Mouse (Mus musculus) limb, embryonic 11.5 days (tissue): ENCODE measurements around the gene Mylip. TPM values are rescaled to one million over a fixed set of nuclear protein-coding genes. Genes with fewer than 3 reads are reported as not detected.

ENCODE experiments used
- ATAC-seq: fragments of 200-750 bp; cut with Nextera tagmentation; 2 replicates; pipeline ENCODE4 v1.8.0; 2017; ENCODE audit warnings: low read depth; ENCODE audit not compliant: insufficient number of reproducible peaks, low FRiP score, low TSS enrichment
- DNase-seq: peaks from one replicate; pipeline ENCODE4 v3.0.0-alpha.2; 2015; ENCODE audit warnings: low spot score
- H3K27ac ChIP-seq: fragments of 300-500 bp; sonication (generic); replicated peaks from 2 replicates; pipeline ENCODE4 v1.5.1; 2014; ENCODE audit warnings: low read depth, mild to moderate bottlenecking, low read length
- H3K27me3 ChIP-seq: fragments of 300-500 bp; sonication (generic); 2 replicates; pipeline ENCODE4 v1.6.1; 2014; ENCODE audit warnings: mild to moderate bottlenecking, low read length, mixed read lengths; ENCODE audit not compliant: control insufficient read depth, insufficient read depth
- H3K36me3 ChIP-seq: fragments of 300-500 bp; sonication (generic); 2 replicates; pipeline ENCODE4 v1.6.1; 2014; ENCODE audit warnings: mild to moderate bottlenecking, low read length, moderate library complexity, mixed read lengths; ENCODE audit not compliant: control insufficient read depth, insufficient read depth
- H3K4me1 ChIP-seq: fragments of 300-500 bp; sonication (generic); 2 replicates; pipeline ENCODE4 v1.6.1; 2014; ENCODE audit warnings: low read length, mixed read lengths; ENCODE audit not compliant: control insufficient read depth, insufficient read depth
- H3K4me2 ChIP-seq: fragments of 300-500 bp; sonication (generic); 2 replicates; pipeline ENCODE4 v1.6.1; 2014; ENCODE audit warnings: low read depth, mild to moderate bottlenecking, moderate library complexity; ENCODE audit not compliant: severe bottlenecking
- H3K4me3 ChIP-seq: fragments of 300-500 bp; sonication (generic); 2 replicates; pipeline ENCODE4 v1.5.1; 2014; ENCODE audit warnings: low read depth, low read length
- H3K9ac ChIP-seq: fragments of 300-500 bp; sonication (generic); 2 replicates; pipeline ENCODE4 v1.6.1; 2014; ENCODE audit warnings: mild to moderate bottlenecking, low read length
- H3K9me3 ChIP-seq: fragments of 300-500 bp; sonication (generic); 2 replicates; pipeline ENCODE4 v1.6.1; 2016; ENCODE audit warnings: low read length; ENCODE audit not compliant: control insufficient read depth
- WGBS: fragments of 180-500 bp; shearing (Covaris S2); extraction: QIAGEN DNeasy Blood & Tissue Kit; methylation state at CpG from one replicate; pipeline ENCODE4 v1.1.7; 2014; 5-methylcytosine and 5-hydroxymethylcytosine counted together
- polyA plus RNA-seq: library from polyadenylated mRNA; unstranded; fragments of >200 nt; fragmentation: Nextera tagmentation; extraction: Ambion mirVana; gene quantifications from 2 replicates; pipeline ENCODE4 v1.2.1, GENCODE M21; 2014

Mylip gene
- polyA plus RNA-seq, 1 experiment from 2014 or later = 11.4 TPM

GRCm38 (mm10) chr13:45461370-45461958 lies 71.9 kb downstream of the Mylip start:
- H3K4me2 ChIP-seq = no peak overlapping the region
- no peaks in the 10 kb centered on the region for H3K36me3 ChIP-seq
- WGBS = 86% methylated on average over 14 of the region's 14 CpGs
- no peak overlapping the region for H3K27ac ChIP-seq
- DNase-seq = no peak
- H3K9ac ChIP-seq = no peak overlapping the region
- H3K9me3 ChIP-seq = no peaks in the 10 kb centered on the region
- no peak overlapping the region for H3K4me3 ChIP-seq
- H3K27me3 ChIP-seq = no peaks in the 10 kb centered on the region
- peaks cover 4% of the 10 kb centered on the region; the same call in 1 of the 2 replicates for H3K4me1 ChIP-seq
- ATAC-seq = no peak

Other genes starting within 250 kb of the Mylip start
- gene Gmpr, start 117.7 kb downstream of the Mylip start, polyA plus RNA-seq = 19.9 and 23.6 TPM in 2 replicates